Mouse (Mus musculus): ENCODE measurements around the gene Ruvbl1.

DNA sequence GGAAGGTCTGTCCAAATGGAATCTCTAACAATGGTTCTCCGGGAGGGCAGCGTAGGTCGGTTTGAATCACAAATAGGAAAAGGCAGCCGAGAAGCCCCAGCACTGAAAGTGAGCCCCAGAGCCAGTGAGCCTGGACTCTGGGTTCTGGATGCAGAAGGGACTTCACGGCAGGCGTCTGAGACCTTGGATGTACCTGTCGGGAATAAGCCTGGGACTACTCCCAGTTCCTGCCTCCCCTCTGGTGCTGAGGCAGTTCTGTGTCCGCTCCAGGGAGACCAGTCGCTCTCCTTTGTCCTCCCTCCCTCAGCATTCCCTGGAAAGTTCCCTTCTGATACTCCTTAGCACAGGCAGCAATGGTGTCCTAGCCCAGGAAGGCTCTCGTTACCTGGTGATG is 80.2 kb downstream of the Ruvbl1 start:
- no peak for TF ChIP-seq POLR2A (IDR thresholded peaks at IDR 0.05; ENCODE audit: borderline replicate concordance, insufficient read depth, low read length)
- no peak for TF ChIP-seq CTCF (IDR thresholded peaks at IDR 0.05; ENCODE audit: borderline replicate concordance, insufficient read depth, low read depth, low read length)

Measured in cerebellum, adult 2 months (tissue).